Mouse (Mus musculus) macrophage (primary cell): ENCODE data around the gene Cd93. TPM values are rescaled to one million over a fixed set of nuclear protein-coding genes. Genes with fewer than 3 reads are reported as not detected.

Experiments used
- H3K27ac ChIP-seq: fragments of 350-480 bp; formaldehyde crosslinking; 2 replicates; pipeline ENCODE4 v1.9.0; 2021
- H3K36me3 ChIP-seq: fragments of 350-480 bp; formaldehyde crosslinking; 2 replicates; pipeline ENCODE4 v1.9.0; 2021; ENCODE audit errors: inconsistent target
- H3K4me3 ChIP-seq: fragments of 350-480 bp; formaldehyde crosslinking; 2 replicates; pipeline ENCODE4 v1.9.0; 2021; ENCODE audit errors: inconsistent target
- H3K79me2 ChIP-seq: fragments of 350-480 bp; formaldehyde crosslinking; 2 replicates; pipeline ENCODE4 v1.9.0; 2021; ENCODE audit errors: inconsistent target
- WGBS: methylation state at CpG from one replicate; pipeline ENCODE4 v1.1.7; 2026; ENCODE audit warnings: inconsistent platforms; ENCODE audit not compliant: missing documents; 5-methylcytosine and 5-hydroxymethylcytosine counted together
- polyA plus RNA-seq: library from polyadenylated mRNA; stranded (reverse); fragments of 250-400 nt; gene quantifications from 3 replicates; pipeline ENCODE4 v1.2.4, GENCODE M21; 2018; ENCODE audit warnings: inconsistent platforms

Cd93 gene
- polyA plus RNA-seq, 1 experiment from 2014 or later, result 277 TPM

- Histone ChIP-seq H3K36me3 (no peaks in the 10 kb centered on the region), H3K79me2 (peaks cover 13% of the 10 kb centered on the region), H3K27ac (no peak overlapping the region), H3K4me3 (no peak overlapping the region)
- 98% methylated on average over 5 of the region's 5 CpGs for WGBS
These were observed 44.3 kb downstream of the Cd93 start for GRCm38 (mm10) chr2:148398901-148399685.

- H3K79me2 ChIP-seq, result no peaks in the 10 kb centered on the region
- H3K27ac ChIP-seq, result no peak overlapping the region
- WGBS, result 43% methylated on average over 1 of the region's 1 CpGs
- H3K4me3 ChIP-seq, result no peak overlapping the region
- H3K36me3 ChIP-seq, result no peaks in the 10 kb centered on the region
These were observed 45.6 kb downstream of the Cd93 start for GRCm38 (mm10) chr2:148397784-148398100.

- Histone ChIP-seq H3K36me3 (no peaks in the 10 kb centered on the region), H3K27ac (no peak overlapping the region), H3K79me2 (no peaks in the 10 kb centered on the region), H3K4me3 (no peak overlapping the region)
- 23% methylated on average over 11 of the region's 11 CpGs for WGBS
These were observed 46.2 kb downstream of the Cd93 start for GRCm38 (mm10) chr2:148397015-148397783.

- WGBS, result 79% methylated on average over 10 of the region's 10 CpGs
These were observed 47.2 kb downstream of the Cd93 start for GRCm38 (mm10) chr2:148396209-148396608.

GRCm38 (mm10) chr2:148395131-148396051 lies 48.0 kb downstream of the Cd93 start, which contains the start of gene Sstr4:
TSS of gene Sstr4 (plus strand) at chr2:148395344.
- Histone ChIP-seq H3K4me3 (no peak within 1 kb of the TSS), H3K27ac (no peak within 1 kb of the TSS), H3K79me2 (no peaks in the 10 kb centered on the region), H3K36me3 (no peaks in the 10 kb centered on the region)
- WGBS, result 19% methylated on average over 79 of the region's 83 CpGs

More at GRCm38 (mm10) chr2:148396209-148396608, 47.2 kb downstream of the Cd93 start:
- H3K79me2 ChIP-seq, result no peaks in the 10 kb centered on the region
- no peak overlapping the region for H3K27ac ChIP-seq
- H3K4me3 ChIP-seq, result no peak overlapping the region
- no peaks in the 10 kb centered on the region for H3K36me3 ChIP-seq

- Histone ChIP-seq H3K79me2 (no peaks in the 10 kb centered on the region), H3K36me3 (no peaks in the 10 kb centered on the region), H3K4me3 (no peak overlapping the region), H3K27ac (no peak overlapping the region)
These were observed 49.5 kb downstream of the Cd93 start for GRCm38 (mm10) chr2:148393846-148394245.

- no peak overlapping the region for H3K4me3 ChIP-seq
- 11% methylated on average over 1 of the region's 1 CpGs for WGBS
- no peaks in the 10 kb centered on the region for H3K36me3 ChIP-seq
- no peak overlapping the region for H3K27ac ChIP-seq
- no peaks in the 10 kb centered on the region for H3K79me2 ChIP-seq
These were observed 50.2 kb downstream of the Cd93 start for GRCm38 (mm10) chr2:148393149-148393548.

GRCm38 (mm10) chr2:148387652-148388581 lies 55.4 kb downstream of the Cd93 start:
- Histone ChIP-seq H3K79me2 (no peaks in the 10 kb centered on the region), H3K36me3 (no peaks in the 10 kb centered on the region), H3K4me3 (no peak overlapping the region), H3K27ac (no peak overlapping the region)
- 93% methylated on average over 6 of the region's 6 CpGs for WGBS

- H3K79me2 ChIP-seq, result no peaks in the 10 kb centered on the region
- H3K36me3 ChIP-seq, result no peaks in the 10 kb centered on the region
- WGBS, result 100% methylated on average over 2 of the region's 2 CpGs
- H3K4me3 ChIP-seq, result no peak overlapping the region
- H3K27ac ChIP-seq, result no peak overlapping the region
These were observed 56.4 kb downstream of the Cd93 start for GRCm38 (mm10) chr2:148386927-148387326.

Other genes with a start within 250 kb of the Cd93 start
- not detected in 3 replicates for gene Sstr4, start 48.2 kb downstream of the Cd93 start, polyA plus RNA-seq
- gene Thbd, start 35.4 kb downstream of the Cd93 start, polyA plus RNA-seq, result 3.9 to 10.3 TPM (median 4.0 TPM) in 3 replicates
- gene Nxt1, start 229.0 kb upstream of the Cd93 start, polyA plus RNA-seq, result 10.2 to 26.7 TPM (median 15.0 TPM) in 3 replicates
- gene Gzf1, start 237.5 kb upstream of the Cd93 start, polyA plus RNA-seq, result 11.9 to 18.3 TPM (median 16.6 TPM) in 3 replicates